Mouse (Mus musculus): ENCODE results near the gene Smad3.

The Smad3 gene

GRCm38 (mm10) chr9:63614018-63614985, 143.5 kb downstream of the Smad3 start:
- no peak for DNase-seq

- DNase-seq = peak; percentile 36
These were observed 144.2 kb downstream of the Smad3 start for GRCm38 (mm10) chr9:63613569-63613968.

- DNase-seq = peak; percentile 29
These were observed 145.0 kb downstream of the Smad3 start for GRCm38 (mm10) chr9:63612565-63613515.

- DNase-seq = peak; percentile 32
These were observed 145.8 kb downstream of the Smad3 start for GRCm38 (mm10) chr9:63611967-63612366.

- peak; percentile 55 for DNase-seq
These were observed 146.9 kb downstream of the Smad3 start for GRCm38 (mm10) chr9:63610841-63611366.

- DNase-seq = no peak
These were observed 147.6 kb downstream of the Smad3 start for GRCm38 (mm10) chr9:63610231-63610630.

GRCm38 (mm10) chr9:63609776-63610175, 148.0 kb downstream of the Smad3 start:
- DNase-seq = peak; percentile 14

- DNase-seq = peak; percentile 7
These were observed 148.5 kb downstream of the Smad3 start for GRCm38 (mm10) chr9:63609246-63609645.

GRCm38 (mm10) chr9:63608006-63608405, 149.8 kb downstream of the Smad3 start:
- DNase-seq = no peak

- no peak for DNase-seq
These were observed 151.2 kb downstream of the Smad3 start for GRCm38 (mm10) chr9:63606594-63606993.

GRCm38 (mm10) chr9:63603849-63604248, 153.9 kb downstream of the Smad3 start:
- peak; percentile 53 for DNase-seq

GRCm38 (mm10) chr9:63602043-63602939, 155.5 kb downstream of the Smad3 start, which contains the start of the genes Iqch and Aagab:
TSS of gene Iqch (minus strand) at chr9:63602493.
TSS of gene Aagab (plus strand) at chr9:63602660.
- peak; percentile 98 for DNase-seq
